Mouse (Mus musculus): ENCODE measurements around the gene Hba-a1.
"Not testable (repeated sequence)": the region's sequence is repeated elsewhere in the genome, so short reads cannot be mapped to it uniquely, and the experiment has no call there.

The Hba-a1 gene

DNA sequence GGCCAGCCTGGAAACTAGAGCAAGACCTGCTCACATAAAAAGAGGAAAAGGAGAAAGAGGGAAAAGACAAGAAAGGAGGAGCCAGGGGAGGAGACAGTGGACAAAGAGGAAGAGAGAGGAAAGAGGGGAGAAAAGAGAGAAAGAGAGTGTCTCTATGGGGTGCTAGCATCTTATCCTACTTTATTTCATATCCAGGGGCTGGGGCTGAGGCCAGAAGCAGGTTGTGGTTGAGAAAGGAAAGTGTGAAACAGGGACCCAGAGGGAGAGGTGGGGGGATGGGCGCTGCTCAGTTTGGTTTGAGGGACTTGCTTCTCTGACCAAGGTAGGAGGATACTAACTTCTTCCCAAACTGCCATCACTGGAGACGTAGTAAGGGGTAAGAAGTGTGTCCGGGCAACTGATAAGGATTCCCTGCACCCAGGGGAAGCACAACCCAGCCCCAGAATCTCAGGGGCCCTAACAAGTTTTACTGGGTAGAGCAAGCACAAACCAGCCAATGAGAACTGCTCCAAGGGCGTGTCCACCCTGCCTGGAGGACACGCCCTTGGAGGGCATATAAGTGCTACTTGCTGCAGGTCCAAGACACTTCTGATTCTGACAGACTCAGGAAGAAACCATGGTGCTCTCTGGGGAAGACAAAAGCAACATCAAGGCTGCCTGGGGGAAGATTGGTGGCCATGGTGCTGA is at the start of gene Hba-a1:
Hba-a1 (plus strand) TSS at position 421 of the 687 bp plus-strand sequence.
- DNase-seq (ENCODE audit: low spot score in 2 of 2) = not testable (repeated sequence)

DNA sequence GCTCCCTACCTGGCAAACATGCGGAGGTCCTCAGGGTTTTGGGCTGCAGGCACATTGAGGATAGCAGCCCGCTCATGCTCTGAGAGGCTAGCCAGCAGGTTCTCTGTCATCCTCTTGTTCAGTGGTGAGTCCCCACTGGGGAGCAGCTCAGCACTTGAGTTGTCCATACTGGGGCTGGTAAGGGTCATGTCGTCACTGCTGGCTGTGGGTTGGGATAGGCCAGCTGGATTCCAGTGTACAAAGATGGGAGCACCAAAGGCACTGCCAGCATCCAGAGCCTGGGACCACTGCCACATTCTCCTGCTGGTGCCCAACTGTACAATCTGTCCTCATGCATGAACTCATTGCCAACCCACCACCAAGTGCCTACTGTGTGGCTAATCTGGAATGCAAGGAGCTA is 49.4 kb upstream of the Hba-a1 start:
- peak; percentile 75 to 78 for DNase-seq (ENCODE audit: low spot score in 2 of 2)

DNA sequence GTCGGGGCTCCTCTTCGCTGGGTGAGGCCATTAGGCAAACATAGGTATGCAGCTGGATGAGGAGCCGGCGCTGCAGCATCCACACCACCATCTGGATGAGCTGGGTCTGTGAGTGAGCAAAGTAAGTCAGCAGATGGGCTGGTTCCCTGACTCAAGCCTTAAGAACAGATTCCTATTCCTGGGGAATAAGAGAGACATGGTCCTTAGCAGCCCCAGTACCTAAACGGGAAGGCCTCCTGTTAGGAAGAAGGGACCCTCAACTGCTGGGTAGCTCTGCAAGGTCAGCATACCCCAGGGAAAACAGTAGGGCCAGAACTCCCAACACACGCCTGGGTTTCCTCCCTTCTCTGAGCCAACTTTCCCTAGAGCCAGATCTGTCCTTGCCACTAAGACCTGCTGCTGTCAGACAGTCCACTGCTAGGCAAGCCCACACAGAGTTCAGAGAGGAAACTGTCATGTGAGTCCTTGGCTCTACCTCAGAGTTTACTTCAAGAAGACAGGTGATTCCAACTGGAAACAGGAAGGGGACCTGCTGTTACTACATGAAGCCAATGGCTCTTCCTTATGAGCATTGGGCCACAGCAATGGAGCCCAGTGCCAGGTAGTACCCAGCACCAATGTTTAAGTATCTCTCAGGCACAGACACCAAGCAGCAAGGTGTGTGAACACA is 48.4 kb upstream of the Hba-a1 start:
- peak in 1 of 2 experiments; percentile 37 for DNase-seq (ENCODE audit: low spot score in 2 of 2)

DNA sequence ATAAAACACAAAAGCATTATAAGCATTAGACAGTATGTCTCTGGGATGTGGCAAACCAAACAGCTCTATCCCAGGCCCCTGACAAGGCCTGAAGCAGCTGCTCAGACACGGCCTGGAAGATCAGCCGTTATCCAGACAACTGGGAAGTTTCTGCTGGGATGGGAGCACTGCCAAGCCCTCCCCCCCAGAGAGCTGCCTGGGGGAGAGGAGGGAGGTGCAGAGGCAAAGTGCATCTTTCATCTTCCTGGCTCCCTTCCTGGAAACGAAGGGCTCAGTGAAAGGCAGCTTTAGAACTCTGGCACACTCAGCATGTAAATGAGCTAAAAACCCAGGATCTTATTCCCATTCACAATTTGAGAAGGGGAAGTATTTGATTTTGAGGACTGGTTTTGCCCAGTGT is 47.7 kb upstream of the Hba-a1 start:
- DNase-seq (ENCODE audit: low spot score in 2 of 2) = peak; percentile 90 to 91

DNA sequence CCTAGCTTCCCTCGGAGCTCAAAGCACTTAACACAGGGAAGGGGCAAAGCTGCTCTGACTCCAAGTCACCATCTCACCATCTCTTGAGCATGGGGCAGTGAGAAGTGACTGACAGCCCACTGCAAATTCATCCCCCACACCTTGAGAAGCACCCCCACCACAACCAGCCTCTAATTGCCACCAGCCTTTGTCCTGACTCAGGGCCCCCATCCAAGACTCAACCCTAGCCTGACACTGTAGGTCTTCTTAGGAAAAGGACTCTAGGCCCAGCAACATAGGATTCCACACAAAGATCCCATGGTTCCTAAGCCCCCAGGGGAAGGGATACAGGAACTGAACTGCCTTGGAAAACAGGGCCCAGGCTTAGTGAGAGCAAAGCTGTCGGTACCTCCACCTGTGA is 47.2 kb upstream of the Hba-a1 start:
- DNase-seq (ENCODE audit: low spot score in 2 of 2) = peak in 1 of 2 experiments; percentile 45

DNA sequence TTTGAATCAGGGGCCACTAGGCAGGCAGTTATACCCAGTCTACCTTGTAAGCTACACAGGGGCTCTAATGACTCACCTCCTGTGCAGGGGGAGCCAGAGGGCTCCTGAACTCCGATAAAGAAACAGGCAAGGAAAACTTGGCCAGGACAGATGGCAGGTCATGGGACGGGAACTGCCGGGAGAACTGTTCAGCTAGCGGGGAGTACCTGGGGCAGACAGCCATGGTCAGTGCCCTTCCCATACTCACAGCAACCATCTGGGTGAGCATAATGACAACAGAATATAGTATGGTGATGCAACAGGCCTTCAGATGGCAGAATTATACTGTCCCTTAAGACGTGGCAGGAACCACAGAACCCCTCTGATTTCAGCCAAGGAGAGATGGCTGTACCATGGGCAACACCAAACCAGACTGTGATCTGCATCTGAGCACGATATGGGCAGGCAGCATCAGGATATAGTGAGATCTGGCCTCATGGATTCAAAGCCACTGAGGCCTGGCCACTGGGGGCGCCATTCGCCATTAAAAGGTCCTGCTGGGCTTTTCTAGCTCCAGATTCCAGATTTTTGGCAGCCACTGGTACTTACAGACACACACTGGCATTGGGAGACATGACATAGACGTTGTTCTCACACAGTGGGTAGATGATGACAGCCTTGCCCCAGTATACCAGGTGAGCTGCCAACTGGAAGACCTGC is 46.5 kb upstream of the Hba-a1 start:
- peak in 1 of 2 experiments; percentile 75 for DNase-seq (ENCODE audit: low spot score in 2 of 2)

DNA sequence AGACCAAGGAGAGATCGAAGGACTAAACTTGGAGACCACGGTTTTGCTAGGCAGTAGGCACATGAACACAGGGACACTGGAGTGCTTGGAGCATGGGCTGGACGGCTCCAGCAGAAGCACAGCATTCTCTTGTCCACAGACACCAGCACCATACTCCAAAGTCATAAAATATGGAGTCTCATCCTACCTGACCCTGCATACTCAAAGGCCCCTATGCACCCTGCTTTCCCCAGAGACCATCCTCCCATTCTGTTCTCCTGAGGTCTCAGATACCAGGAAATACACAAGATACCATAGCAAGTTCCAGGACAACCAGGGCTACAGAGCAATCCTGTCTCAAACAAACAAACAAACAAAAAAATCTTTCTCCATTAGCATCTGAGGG is 45.9 kb upstream of the Hba-a1 start:
- DNase-seq (ENCODE audit: low spot score in 2 of 2) = peak in 1 of 2 experiments; percentile 29

DNA sequence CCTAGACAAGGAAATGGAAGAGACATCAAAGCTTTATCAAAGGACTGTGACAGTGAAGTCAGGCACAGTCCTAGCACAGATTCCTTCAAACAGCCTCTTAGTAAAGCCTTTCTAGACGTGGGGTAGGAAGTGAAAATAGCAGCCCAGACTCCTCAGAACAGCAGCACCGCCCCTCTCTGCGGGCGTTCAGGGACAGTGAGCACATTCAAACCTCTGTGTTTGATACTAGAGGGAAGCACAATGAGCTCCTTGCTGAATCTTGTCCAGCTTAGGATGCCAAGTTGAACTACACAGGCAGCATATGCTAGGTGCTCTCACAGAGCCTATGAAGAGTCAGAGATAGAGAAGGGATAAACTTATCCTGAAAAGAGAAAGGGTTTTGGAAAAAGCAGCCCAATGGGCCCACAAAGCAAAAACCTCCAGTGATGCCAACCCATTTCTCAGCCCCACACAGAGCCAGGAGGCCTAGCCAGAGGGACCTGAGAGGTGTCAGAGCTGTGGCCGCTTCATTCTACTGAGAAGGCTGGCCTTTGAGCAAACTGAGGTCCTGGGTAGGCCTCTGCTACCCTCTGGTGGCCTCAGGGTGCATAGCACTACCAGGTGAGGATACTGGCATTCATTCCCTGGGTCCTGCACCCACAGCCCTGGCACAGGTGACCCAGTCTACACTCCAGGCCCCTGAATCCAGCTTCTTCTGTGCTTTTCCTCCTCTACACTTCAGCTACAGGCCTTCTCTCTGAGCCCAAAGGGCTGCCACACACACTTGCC is 45.0 kb upstream of the Hba-a1 start:
- peak in 1 of 2 experiments; percentile 74 for DNase-seq (ENCODE audit: low spot score in 2 of 2)

DNA sequence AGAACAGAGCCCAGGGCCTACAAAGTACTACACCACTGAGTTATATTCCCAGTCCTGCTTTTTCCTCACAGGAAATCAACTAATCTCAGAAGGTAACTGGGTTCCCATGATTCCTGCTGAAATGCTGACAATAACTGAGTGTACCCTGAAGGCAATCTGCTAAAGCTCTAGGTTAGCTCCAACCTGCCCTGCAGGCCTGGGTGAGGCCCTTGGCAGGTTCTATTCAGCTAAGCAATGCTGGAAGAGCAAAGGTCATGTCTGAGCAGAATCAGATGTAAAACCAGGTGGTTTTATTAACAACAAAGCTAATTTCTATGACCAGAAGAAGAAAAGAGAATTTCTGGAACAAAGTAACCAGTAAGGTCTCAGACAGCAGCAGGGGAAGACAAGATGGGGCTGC is 41.9 kb upstream of the Hba-a1 start:
- DNase-seq (ENCODE audit: low spot score in 2 of 2) = no peak

DNA sequence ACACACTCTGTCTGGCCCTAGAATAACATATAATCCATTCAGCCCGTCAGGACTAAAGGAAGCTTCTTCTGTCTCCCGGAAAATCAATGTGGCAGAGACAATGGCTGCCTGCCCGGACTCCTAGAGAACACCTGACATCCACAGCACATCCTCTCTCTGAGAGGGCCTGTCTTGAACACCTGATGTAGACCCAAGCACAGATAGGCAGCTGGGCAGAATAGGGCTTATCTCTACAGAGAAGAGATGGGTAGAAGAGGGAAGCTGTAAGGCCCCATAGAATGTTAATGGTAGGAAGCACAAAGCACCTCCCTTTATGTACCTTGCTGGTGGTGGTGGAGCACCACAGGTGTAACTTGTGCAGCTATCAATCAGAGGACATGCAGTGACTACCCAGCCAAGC is 41.1 kb upstream of the Hba-a1 start:
- no peak for DNase-seq (ENCODE audit: low spot score in 2 of 2)

DNA sequence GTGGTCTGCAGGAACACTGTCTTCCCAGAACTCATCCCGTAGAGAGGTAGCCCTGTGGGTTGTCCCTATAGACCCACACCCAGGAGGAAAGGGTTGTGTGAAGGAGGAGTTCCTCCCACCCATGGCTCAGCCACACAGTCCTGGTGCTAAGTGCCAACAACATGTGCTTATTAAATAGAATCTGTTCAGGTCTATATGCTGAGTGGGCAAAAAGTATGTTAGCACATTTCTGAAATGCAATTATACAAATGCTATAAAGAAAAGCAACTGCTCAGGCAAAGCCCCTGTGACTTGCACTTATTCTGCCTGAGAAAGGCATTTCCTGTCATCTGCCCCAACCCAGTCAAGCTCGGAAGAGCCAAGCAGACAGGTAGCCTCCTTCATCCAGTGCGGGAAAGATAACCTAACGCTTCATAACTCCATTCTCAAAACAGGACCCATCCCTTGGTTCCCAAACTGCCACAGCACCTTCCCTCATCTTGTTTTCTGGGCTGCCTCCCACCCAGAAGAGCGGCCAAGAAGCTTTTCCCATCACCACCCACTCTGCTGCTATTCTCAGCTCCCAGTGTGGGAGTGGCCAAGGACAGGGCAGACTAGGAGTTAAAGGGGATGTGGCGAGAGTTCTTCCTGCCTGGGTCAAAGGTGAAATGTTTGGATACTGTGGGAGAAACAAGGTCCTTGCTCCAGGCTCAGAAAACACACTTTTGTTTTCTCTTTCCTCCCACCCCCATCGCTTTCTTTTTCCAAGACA is 39.9 kb upstream of the Hba-a1 start:
- DNase-seq (ENCODE audit: low spot score in 2 of 2) = peak in 1 of 2 experiments; percentile 71

DNA sequence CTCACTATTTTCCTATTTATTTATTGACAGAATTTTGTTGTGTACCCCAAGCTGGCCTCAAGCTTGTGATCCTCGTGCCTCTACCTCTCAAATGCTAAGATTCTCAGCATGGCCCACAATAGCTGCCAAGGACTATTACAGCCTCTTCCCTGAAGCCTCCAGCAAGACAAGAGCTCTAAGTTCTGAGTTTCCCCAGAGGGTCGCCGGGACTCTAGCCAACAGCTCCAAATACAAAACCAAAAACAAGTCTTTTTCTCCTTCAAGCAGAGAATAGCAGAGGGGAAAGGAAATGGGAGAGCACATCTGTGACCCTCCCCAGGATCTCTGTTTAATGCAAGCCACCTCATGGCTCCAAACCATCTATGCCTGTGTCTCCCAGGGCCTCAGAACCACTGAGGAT is 39.2 kb upstream of the Hba-a1 start:
- DNase-seq (ENCODE audit: low spot score in 2 of 2) = no peak

DNA sequence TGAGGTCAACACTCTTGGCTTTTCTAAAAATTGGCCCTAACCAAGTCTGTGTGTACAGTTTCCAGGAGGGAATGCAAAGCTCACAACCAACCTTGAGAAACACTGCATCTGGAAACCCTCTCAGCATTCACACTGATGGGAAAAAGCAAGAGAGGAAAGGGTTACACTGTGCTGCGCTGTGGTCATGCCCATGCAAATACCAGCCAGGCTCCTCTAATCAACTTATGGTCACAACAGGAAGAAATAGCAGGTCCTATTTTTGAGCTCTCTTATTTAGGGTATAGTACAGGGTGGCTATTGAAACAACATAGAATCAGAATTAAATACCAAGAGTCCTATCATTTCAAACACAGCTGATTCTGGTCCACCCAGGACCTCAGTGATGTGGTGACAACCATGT is 38.7 kb upstream of the Hba-a1 start:
- no peak for DNase-seq (ENCODE audit: low spot score in 2 of 2)

DNA sequence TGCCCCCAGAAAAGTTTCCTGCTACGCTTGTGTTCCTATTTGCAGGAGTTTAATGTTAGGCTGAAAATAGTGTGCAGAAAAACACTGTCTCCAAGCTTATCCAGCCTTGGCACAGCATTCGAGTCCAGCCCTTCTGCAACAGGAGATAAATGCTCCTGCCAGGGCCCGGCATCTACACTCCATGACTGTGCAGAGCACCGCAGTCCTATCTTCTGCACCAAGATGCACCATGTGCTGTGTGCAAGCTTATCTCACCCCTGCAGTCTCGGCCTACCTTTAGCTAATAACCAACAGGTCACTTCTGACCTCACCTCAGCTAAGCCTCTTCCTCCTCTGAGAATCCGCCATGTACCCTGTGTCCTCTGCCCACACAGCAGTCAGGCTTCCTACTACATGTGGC is 37.7 kb upstream of the Hba-a1 start:
- no peak for DNase-seq (ENCODE audit: low spot score in 2 of 2)

DNA sequence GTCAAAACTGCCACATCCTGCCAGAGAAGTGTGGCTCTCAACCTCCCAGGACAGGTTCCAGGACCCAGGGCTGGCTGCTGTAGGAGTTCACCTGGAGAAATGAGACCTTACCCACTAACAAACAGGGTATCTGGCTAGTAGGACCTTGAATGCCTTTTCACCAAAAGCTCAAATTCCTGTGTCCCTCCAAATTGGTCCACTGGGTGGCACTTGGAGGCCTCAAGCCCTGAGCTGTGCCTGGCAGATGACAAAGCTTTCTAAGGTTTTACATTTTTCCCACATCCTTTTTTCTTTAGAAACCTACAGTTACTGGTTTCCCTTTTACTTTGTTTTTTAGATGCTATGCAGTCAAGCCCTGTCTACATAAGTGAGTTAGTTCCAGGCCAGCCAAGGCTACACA is 36.2 kb upstream of the Hba-a1 start:
- DNase-seq (ENCODE audit: low spot score in 2 of 2) = no peak

DNA sequence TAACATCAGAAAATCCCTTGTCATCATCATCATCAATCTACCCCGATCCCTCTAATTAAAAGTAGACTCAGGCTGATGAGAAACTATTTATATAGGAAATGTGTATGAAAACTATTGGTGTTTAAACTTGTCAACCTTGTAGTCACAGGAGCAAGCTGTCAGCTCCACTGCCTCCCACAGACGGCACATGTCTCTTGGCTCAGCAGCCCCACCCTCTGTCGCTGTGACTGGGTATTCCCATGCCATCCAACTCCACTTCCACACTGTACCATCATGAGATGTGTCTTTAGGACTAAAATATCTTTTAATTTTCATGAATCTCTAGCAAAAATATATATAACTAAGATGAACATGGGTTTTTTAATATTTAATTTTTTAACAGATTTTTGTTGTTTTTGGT is 35.0 kb upstream of the Hba-a1 start:
- DNase-seq (ENCODE audit: low spot score in 2 of 2) = no peak

DNA sequence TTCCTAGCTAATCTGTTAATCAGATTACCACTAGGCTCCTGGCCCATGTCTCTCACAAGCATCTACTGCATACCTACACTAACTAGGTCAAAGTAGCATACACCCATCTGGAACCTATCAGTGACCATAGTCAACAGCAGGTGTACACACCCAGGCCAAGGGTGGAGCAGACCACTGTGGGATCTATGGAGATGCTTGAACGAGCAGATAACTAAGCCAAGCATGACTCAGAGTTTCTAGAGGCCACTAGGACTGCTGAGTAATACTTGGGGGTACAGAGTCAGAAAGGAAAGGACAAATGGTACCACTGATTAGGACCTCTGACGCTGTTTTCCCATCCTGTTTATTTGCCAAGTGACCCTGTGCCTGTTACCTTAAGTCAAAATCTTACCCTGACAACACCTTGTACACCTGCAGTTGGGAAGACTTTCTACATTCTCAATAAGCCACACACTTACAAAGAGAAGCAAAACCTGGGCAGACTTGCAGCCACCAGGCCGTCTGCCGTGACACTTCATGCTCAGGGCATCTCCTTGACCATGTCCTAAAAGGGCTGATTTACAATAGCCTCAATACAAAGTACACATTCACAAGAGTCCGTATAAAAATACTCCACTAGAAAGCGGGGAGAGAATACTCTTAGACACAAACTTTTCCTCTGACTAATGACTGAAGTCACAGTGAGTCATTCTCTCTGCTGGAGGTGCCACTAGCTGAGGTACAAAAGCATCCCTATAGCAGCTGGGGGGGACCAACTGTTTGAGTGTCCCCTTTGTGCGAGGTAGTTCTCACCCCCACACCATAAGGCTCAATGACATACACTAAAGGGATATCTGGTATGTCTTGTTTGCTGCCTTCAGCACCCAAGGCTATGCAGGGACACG is 32.2 kb upstream of the Hba-a1 start:
- DNase-seq (ENCODE audit: low spot score in 2 of 2) = no peak

DNA sequence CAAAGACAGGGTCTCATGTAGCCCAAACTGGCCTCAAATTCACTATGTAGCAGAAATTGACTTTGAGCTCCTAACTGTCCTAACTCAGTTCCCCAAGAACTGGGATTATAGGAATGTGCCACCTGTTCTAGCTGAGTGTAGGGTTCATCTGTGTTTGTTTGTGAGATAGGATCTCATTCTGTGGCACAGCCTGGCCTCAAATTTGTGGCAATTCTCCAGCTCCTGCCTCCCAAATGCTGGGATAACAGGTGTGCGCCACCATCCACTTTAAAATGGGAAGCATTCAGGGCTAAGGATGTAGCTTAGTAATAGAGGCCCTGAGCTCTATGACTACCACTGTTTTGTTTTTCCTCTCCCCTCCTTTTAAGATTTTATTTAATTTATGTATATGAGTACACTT is 30.2 kb upstream of the Hba-a1 start:
- DNase-seq (ENCODE audit: low spot score in 2 of 2) = no peak

DNA sequence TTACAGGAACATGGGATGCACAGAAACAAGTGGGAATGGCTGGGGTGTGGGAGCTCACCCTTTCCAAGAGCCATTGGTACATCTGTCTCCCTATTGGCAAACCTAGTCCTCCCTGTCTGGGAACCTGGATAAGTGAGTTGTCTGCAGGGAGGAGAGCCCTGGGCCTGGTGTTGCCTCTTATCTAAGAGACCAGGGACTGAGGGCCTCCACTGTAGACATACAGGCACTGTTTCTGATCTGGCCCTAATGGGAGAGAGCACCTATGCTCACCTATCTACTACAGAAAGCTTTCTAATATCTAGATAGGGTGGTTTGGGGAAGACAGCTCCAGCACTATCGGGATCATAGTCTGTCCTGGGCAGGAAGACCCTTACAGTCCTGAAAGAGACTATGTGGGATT is 27.2 kb upstream of the Hba-a1 start:
- DNase-seq (ENCODE audit: low spot score in 2 of 2) = no peak

DNA sequence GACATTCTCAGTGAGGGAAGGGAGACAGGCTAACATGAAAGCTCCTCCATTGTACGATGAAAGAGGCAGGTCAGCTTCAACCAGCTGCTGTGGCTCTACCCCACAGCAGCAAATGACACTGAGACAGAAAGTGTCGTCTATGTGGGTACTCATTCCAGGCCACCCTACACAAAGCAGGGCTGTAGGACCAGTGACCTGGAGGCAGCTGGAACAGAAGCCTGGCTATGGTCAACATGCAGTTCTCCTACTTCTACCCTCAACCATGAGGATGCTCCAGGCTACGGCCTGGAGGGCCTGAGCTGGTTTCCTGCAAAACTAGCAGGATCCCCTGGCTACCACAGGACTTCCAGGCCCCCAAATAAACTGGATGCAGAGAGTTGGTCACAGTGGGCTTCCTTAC is 26.7 kb upstream of the Hba-a1 start:
- no peak for DNase-seq (ENCODE audit: low spot score in 2 of 2)
